In genomic region chr7:132631313-132631712, GRCm38 (mm10) we compare ENCODE assay signal across 13 mouse cellular contexts. TPM values are rescaled to one million over a fixed set of nuclear protein-coding genes. Genes with fewer than 3 reads are reported as not detected.
DNase-seq lines count a peak whose midpoint lies in the region; ATAC-seq lines count a peak whose summit lies in the region.
"Had no signal": no experiment of that assay in that cellular context is flagged by ENCODE, and none has a peak within 500 bp of the region (broad histone marks: within the 10 kb centered on the region; RNA-seq: fewer than 3 reads in every experiment).

No protein-coding gene starts in this region.

- no peak overlapping the region for H3K4me2 ChIP-seq in neural tube, embryonic 15.5 days
- H3K4me2 ChIP-seq: limb, embryonic 15.5 days had no signal

- DNase-seq in cerebellum, postnatal 14 days, result peak; percentile 37 to 63
- no peak for DNase-seq in cerebellum, adult 11 months
- no peak for DNase-seq in neural tube, embryonic 10.5 days (ENCODE audit: extremely low spot score, low spot score)
- peak; percentile 31 to 52 for DNase-seq in left cerebral cortex, adult 18-20 months (ENCODE audit: low spot score in 2 of 2)
- DNase-seq in splenic B cell, adult 2 months (ENCODE audit: low read depth, low spot score), result peak; percentile 11
- DNase-seq in spleen, postnatal 14 days (ENCODE audit: low spot score in 2 of 2), result no peak
- no peak for DNase-seq in adrenal gland, adult 18-20 months (ENCODE audit: low spot score in 2 of 2)
- DNase-seq: lung, postnatal 10 days had no signal

- WGBS in neural tube, embryonic 15.5 days, result 66% methylated on average over 11 of the region's 11 CpGs

- H3K27me3 ChIP-seq in neural tube, embryonic 15.5 days (replicated peaks), result no peaks in the 10 kb centered on the region
- no peaks in the 10 kb centered on the region for H3K27me3 ChIP-seq in splenic B cell, adult 2 months (ENCODE audit: control insufficient read depth, insufficient read depth, low read length, poor library complexity, severe bottlenecking)
- H3K27me3 ChIP-seq: limb, embryonic 15.5 days had no signal

- ATAC-seq in neural tube, embryonic 15.5 days (ENCODE audit: low FRiP score), result peak; percentile 35; the same call in 1 of the 2 replicates

- no peaks in the 10 kb centered on the region for H3K9me3 ChIP-seq in neural tube, embryonic 15.5 days (replicated peaks)
- H3K9me3 ChIP-seq: forebrain, embryonic 10.5 days; limb, embryonic 15.5 days had no signal

- no peak overlapping the region for H3K27ac ChIP-seq in neural tube, embryonic 15.5 days (replicated peaks)
- H3K27ac ChIP-seq: forebrain, embryonic 10.5 days; kidney, postnatal 0 days; limb, embryonic 15.5 days had no signal

- no peaks in the 10 kb centered on the region for H3K36me3 ChIP-seq in neural tube, embryonic 15.5 days
- H3K36me3 ChIP-seq in splenic B cell, adult 2 months (ENCODE audit: control insufficient read depth, insufficient read depth, low read length, poor library complexity, severe bottlenecking), result no peaks in the 10 kb centered on the region
- H3K36me3 ChIP-seq: forebrain, embryonic 10.5 days; limb, embryonic 15.5 days had no signal

- no peak overlapping the region for H3K4me3 ChIP-seq in neural tube, embryonic 15.5 days (replicated peaks)
- H3K4me3 ChIP-seq: forebrain, embryonic 10.5 days; limb, embryonic 15.5 days had no signal

- H3K9ac ChIP-seq in neural tube, embryonic 15.5 days (replicated peaks), result no peak overlapping the region
- H3K9ac ChIP-seq: limb, embryonic 15.5 days had no signal

- 0 out of 2 replicates have a peak, but pooled peaks cover 2% of the 10 kb centered on the region for H3K4me1 ChIP-seq in neural tube, embryonic 15.5 days
- H3K4me1 ChIP-seq: limb, embryonic 15.5 days had no signal

RNA-seq across cellular contexts. Expression of gene Lhpp, which starts 20.9 kb away (rescaled TPM):
- polyA plus RNA-seq in neural tube, embryonic 15.5 days (2015; fragmentation: Nextera tagmentation; extraction: Ambion mirVana), result 41.4 and 46.9 TPM in 2 replicates
- total RNA-seq in left cerebral cortex, adult 18-20 months (2021), result 10 to 100 TPM; 15.0 to 16.4 TPM
- 10 to 100 TPM; 17.1 to 26.8 TPM for total RNA-seq in adrenal gland, adult 18-20 months (2021)

RNA-seq across cellular contexts. Expression of gene Nkx1-2, which starts 31.9 kb away (rescaled TPM):
- polyA plus RNA-seq in neural tube, embryonic 15.5 days (2015; fragmentation: Nextera tagmentation; extraction: Ambion mirVana), result 0.11 and 0.46 TPM in 2 replicates
- under 1 TPM in 1 of 2 experiments, not detected in 1; 0.14 TPM for total RNA-seq in left cerebral cortex, adult 18-20 months (2021)
- total RNA-seq in adrenal gland, adult 18-20 months (2021), result not detected
- total RNA-seq: heart, adult 8-10 months had no signal

RNA-seq across cellular contexts. Expression of gene Oat, which starts 55.1 kb away (rescaled TPM):
- polyA plus RNA-seq in neural tube, embryonic 15.5 days (2015; fragmentation: Nextera tagmentation; extraction: Ambion mirVana), result 105 and 153 TPM in 2 replicates
- total RNA-seq in left cerebral cortex, adult 18-20 months (2021), result 10 to 100 TPM; 94.9 to 95.0 TPM
- 100 to 1,000 TPM in 1 of 2 experiments, 10 to 100 TPM in 1; 98.5 to 134 TPM for total RNA-seq in adrenal gland, adult 18-20 months (2021)

Comparison
In these comparisons a context has a peak if more than half of its experiments do, and no peak if none do; other contexts are left out.
1. DNase-seq: peak in cerebellum, postnatal 14 days (2 of 2), left cerebral cortex, adult 18-20 months (2 of 2) and splenic B cell, adult 2 months (single experiment); none in cerebellum, adult 11 months (single experiment), neural tube, embryonic 10.5 days (single experiment), spleen, postnatal 14 days (0 of 2) and adrenal gland, adult 18-20 months (0 of 2).